Mouse (Mus musculus): ENCODE results near the gene Slit1. TPM values are rescaled to one million over a fixed set of nuclear protein-coding genes. Genes with fewer than 3 reads are reported as not detected.

Slit1 gene
- polyA plus RNA-seq, 1 experiment, result 0.13 TPM

GRCm38 (mm10) chr19:41618771-41619385, 124.6 kb downstream of the Slit1 start:
- Histone ChIP-seq H3K4me3 (replicated peaks; ENCODE audit: extremely low read depth, low read depth, low read length) (no peak overlapping the region), H3K4me1 (ENCODE audit: control insufficient read depth, insufficient read depth, low read length) (no peaks in the 10 kb centered on the region)
- no peak for DNase-seq
- 54% methylated on average over 19 of the region's 19 CpGs for WGBS
- TF ChIP-seq POLR2A (IDR thresholded peaks at IDR 0.05; ENCODE audit: borderline replicate concordance, extremely low read depth, low read depth, low read length), result no peak
- TF ChIP-seq CTCF (IDR thresholded peaks at IDR 0.05; ENCODE audit: insufficient read depth, low read length), result no peak

DNA sequence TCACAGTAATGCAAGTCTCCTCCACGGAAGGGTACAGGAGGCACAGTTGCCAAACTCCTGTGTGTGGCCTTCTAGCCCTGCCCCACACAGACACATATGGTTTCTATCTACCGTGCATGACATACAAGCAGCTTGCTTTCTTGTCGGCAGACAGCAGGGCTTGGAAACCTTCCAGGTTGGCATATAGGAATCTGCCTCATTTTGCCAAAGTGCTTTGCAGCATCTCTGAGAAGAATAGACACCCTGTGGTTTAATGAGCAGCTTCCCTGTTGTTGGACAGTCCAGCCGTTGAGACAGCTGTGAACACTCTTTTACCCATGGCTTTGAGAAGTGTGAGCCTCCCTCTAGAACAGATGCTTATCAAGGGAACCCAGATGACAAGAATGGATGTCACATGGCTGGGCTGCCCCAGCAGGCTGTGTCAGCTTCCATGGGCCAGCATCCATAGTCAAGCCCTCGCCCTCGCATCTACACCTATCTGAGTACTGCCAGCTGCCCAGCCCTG, 125.3 kb downstream of the Slit1 start:
- DNase-seq, result no peak
- Histone ChIP-seq H3K4me1 (ENCODE audit: control insufficient read depth, insufficient read depth, low read length) (no peaks in the 10 kb centered on the region), H3K4me3 (replicated peaks; ENCODE audit: extremely low read depth, low read depth, low read length) (no peak overlapping the region)
- no peak for TF ChIP-seq CTCF (IDR thresholded peaks at IDR 0.05; ENCODE audit: insufficient read depth, low read length)
- TF ChIP-seq POLR2A (IDR thresholded peaks at IDR 0.05; ENCODE audit: borderline replicate concordance, extremely low read depth, low read depth, low read length), result no peak
- 41% methylated on average over 6 of the region's 6 CpGs for WGBS

GRCm38 (mm10) chr19:41617102-41617501, 126.4 kb downstream of the Slit1 start:
- no peak for TF ChIP-seq POLR2A (IDR thresholded peaks at IDR 0.05; ENCODE audit: borderline replicate concordance, extremely low read depth, low read depth, low read length)
- TF ChIP-seq CTCF (IDR thresholded peaks at IDR 0.05; ENCODE audit: insufficient read depth, low read length), result no peak
- Histone ChIP-seq H3K4me1 (ENCODE audit: control insufficient read depth, insufficient read depth, low read length) (no peaks in the 10 kb centered on the region), H3K4me3 (replicated peaks; ENCODE audit: extremely low read depth, low read depth, low read length) (no peak overlapping the region)
- WGBS, result 78% methylated on average over 13 of the region's 13 CpGs
- no peak for DNase-seq

- TF ChIP-seq POLR2A (IDR thresholded peaks at IDR 0.05; ENCODE audit: borderline replicate concordance, extremely low read depth, low read depth, low read length), result no peak
- TF ChIP-seq CTCF (IDR thresholded peaks at IDR 0.05; ENCODE audit: insufficient read depth, low read length), result no peak
- no peak for DNase-seq
- H3K4me1 ChIP-seq (ENCODE audit: control insufficient read depth, insufficient read depth, low read length), result no peaks in the 10 kb centered on the region
- no peak overlapping the region for H3K4me3 ChIP-seq (replicated peaks; ENCODE audit: extremely low read depth, low read depth, low read length)
- 84% methylated on average over 6 of the region's 6 CpGs for WGBS
These were observed 127.2 kb downstream of the Slit1 start for GRCm38 (mm10) chr19:41616274-41616673.

DNA sequence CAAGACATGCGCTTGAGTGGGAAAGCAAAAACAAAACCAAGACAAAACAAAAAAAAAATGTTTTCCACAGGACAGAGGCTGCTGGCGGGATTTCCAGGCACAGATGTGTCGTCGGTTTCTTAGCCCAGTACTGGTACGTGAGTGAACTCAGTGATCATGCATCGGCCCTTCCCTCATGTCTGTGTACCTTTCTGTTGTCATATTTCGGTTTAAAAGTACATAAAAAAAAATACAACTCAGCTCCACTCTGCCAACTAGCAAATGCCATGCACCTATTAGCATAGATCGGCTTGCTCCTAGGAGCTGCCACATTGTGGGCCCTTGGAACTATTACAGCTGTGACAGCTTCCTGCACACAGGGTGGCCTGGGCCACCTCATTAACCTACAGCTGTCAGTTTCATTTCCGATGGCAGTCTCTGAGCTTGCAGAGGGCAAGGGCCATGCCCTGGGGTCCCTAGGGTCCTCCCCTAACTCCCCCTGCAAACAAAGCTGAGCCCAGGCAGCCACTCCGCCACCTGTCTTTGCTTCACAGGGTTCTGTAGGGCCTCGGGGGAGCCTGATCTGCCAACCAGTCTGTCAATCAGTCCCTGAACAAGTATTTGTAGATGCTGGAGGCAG, 127.8 kb downstream of the Slit1 start:
- no peaks in the 10 kb centered on the region for H3K4me1 ChIP-seq (ENCODE audit: control insufficient read depth, insufficient read depth, low read length)
- TF ChIP-seq POLR2A (IDR thresholded peaks at IDR 0.05; ENCODE audit: borderline replicate concordance, extremely low read depth, low read depth, low read length) (no peak), CTCF (IDR thresholded peaks at IDR 0.05; ENCODE audit: insufficient read depth, low read length) (no peak)
- DNase-seq, result no peak
- 58% methylated on average over 11 of the region's 11 CpGs for WGBS
- no peak overlapping the region for H3K4me3 ChIP-seq (replicated peaks; ENCODE audit: extremely low read depth, low read depth, low read length)

GRCm38 (mm10) chr19:41613325-41614087, 130.0 kb downstream of the Slit1 start:
- WGBS, result 41% methylated on average over 16 of the region's 16 CpGs
- TF ChIP-seq POLR2A (IDR thresholded peaks at IDR 0.05; ENCODE audit: borderline replicate concordance, extremely low read depth, low read depth, low read length), result no peak
- no peak for TF ChIP-seq CTCF (IDR thresholded peaks at IDR 0.05; ENCODE audit: insufficient read depth, low read length)

DNA sequence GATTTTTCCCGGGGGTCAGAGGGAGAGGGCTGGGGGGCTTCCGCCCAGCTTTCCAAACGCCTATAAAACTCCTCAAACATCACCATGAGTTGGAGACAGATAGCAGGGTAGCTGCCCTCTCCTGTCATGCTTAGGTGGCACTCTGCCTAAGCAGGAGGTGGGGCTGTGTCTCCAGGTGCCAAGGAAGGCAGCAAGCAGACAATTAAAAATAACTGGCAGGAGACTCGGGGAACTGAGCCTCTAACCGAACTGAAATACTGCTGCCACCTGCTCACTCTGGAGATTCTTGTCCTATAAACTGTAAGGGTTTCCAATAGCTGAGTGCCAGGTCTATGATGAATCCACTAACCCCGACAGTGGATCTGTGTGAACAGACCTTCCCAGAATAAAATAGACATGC, 131.8 kb downstream of the Slit1 start:
- TF ChIP-seq CTCF (IDR thresholded peaks at IDR 0.05; ENCODE audit: insufficient read depth, low read length) (no peak), POLR2A (IDR thresholded peaks at IDR 0.05; ENCODE audit: borderline replicate concordance, extremely low read depth, low read depth, low read length) (no peak)
- no peaks in the 10 kb centered on the region for H3K4me1 ChIP-seq (ENCODE audit: control insufficient read depth, insufficient read depth, low read length)
- 65% methylated on average over 6 of the region's 6 CpGs for WGBS
- no peak for DNase-seq
- H3K4me3 ChIP-seq (replicated peaks; ENCODE audit: extremely low read depth, low read depth, low read length), result no peak overlapping the region

More at GRCm38 (mm10) chr19:41613325-41614087, 130.0 kb downstream of the Slit1 start:
- no peak for DNase-seq
- no peaks in the 10 kb centered on the region for H3K4me1 ChIP-seq (ENCODE audit: control insufficient read depth, insufficient read depth, low read length)
- no peak overlapping the region for H3K4me3 ChIP-seq (replicated peaks; ENCODE audit: extremely low read depth, low read depth, low read length)

GRCm38 (mm10) chr19:41606208-41606987, 137.1 kb downstream of the Slit1 start:
- no peak for TF ChIP-seq POLR2A (IDR thresholded peaks at IDR 0.05; ENCODE audit: borderline replicate concordance, extremely low read depth, low read depth, low read length)
- no peak for TF ChIP-seq CTCF (IDR thresholded peaks at IDR 0.05; ENCODE audit: insufficient read depth, low read length)
- WGBS, result 75% methylated on average over 10 of the region's 10 CpGs
- no peak overlapping the region for H3K4me3 ChIP-seq (replicated peaks; ENCODE audit: extremely low read depth, low read depth, low read length)
- DNase-seq, result no peak
- no peaks in the 10 kb centered on the region for H3K4me1 ChIP-seq (ENCODE audit: control insufficient read depth, insufficient read depth, low read length)

- TF ChIP-seq POLR2A (IDR thresholded peaks at IDR 0.05; ENCODE audit: borderline replicate concordance, extremely low read depth, low read depth, low read length), result no peak
- no peak for TF ChIP-seq CTCF (IDR thresholded peaks at IDR 0.05; ENCODE audit: insufficient read depth, low read length)
- no peak for DNase-seq
- WGBS, result 60% methylated on average over 11 of the region's 11 CpGs
- H3K4me1 ChIP-seq (ENCODE audit: control insufficient read depth, insufficient read depth, low read length), result peaks cover 7% of the 10 kb centered on the region; the same call in 1 of the 2 replicates
- H3K4me3 ChIP-seq (replicated peaks; ENCODE audit: extremely low read depth, low read depth, low read length), result no peak overlapping the region
These were observed 142.8 kb downstream of the Slit1 start for GRCm38 (mm10) chr19:41600647-41601046.
